Mouse (Mus musculus) ovary, postnatal 10 days (tissue): Measurements from ENCODE around the gene Gm20924.
"Not testable (repeated sequence)": the region's sequence is repeated elsewhere in the genome, so short reads cannot be mapped to it uniquely, and the experiment has no call there.

Source experiments
- DNase-seq: peaks from one replicate; pipeline ENCODE4 v3.0.0; 2022; ENCODE audit warnings: low spot score

The Gm20924 gene

DNA sequence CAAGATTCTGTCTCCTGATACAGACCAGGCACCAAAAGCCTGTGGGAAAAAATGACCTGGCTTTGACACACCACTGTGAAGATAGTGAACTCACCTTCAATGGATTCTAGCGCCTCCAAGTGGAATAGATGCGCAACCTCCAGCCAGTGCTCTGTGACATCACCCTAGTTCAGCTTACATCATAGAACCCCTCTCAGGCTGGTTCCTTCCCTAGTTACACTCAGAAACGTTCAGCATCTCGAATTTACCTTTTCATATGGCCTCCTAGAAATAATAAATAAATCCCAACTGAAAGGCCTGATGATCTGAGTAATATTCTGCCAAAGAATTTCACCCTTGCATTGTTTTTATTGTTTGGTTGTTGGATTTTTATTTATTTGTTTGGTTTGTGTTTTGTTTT lies at the start of gene Gm20924:
Gm20924 (minus strand) TSS at position 101 of the 400 bp plus-strand sequence.
- DNase-seq = not testable (repeated sequence)
